Mouse (Mus musculus) ZHBTc4 (cell line): ENCODE measurements around the gene Hmga1.
A peak's percentile ranks its signal among the peaks of the same experiment; 100 is the strongest.

Experiments used
- DNase-seq: peaks from one replicate; pipeline ENCODE4 v3.0.0-alpha.2; 2011; ENCODE audit warnings: low read depth, low spot score

The Hmga1 gene

DNA sequence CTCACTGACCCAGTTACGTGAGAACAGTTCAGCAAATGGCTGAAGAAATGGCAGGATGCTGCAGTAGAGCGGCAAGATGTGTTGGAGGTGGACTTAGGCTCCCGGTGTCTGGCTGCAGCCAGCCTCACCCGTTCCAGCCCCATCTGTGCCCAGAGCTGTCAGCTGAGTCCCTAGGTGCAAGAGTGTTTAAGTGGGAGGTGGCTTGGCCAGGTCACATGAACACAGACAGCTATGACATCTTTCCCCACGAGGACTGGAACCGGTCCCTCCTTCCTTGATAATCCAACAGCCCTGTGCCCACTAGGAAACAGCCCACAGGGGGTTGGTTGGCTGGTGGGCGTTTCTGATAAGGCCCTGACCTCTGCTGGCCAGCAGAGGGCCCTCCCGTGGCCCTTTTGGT is 28.3 kb upstream of the Hmga1 start:
- DNase-seq = no peak

DNA sequence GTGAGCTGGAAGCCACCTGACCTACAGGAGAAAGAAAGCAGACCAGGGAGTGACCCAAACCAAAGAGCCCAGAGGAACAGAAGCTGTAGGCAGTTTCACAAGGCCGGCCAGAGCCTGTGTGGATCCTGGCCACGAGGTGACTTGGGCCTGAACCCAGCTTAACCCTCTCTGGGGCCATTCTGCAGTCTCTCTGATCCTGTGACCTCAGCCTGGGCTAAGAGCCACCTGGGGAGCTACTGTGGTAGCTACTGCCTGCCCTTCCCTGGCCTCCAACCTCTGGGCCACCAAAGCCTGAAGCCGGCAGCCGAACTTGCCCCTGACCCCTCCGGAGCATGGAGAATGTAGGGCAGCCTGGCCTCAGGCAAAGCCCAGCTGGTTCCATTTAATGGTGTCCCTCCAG is 27.5 kb upstream of the Hmga1 start:
- DNase-seq = no peak

DNA sequence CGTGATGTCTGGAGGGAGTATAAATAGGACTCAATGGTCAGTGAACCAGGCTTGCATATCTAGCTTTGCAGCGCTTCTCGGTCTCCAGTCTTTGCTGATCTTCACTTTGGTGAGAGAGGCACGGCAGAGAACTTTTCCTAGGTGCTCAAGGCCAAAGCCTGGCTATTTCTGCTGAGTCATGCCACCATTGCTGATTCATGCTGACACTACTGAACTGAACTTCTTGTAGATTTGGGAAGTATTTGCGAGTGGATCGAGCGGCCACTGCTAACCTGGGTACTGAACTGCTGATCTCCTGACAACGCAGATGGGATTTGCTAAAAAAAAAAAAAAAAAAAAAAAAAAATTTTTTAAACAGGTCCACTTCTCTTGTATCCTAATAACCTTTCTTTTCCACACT is 24.2 kb upstream of the Hmga1 start:
- DNase-seq = no peak

DNA sequence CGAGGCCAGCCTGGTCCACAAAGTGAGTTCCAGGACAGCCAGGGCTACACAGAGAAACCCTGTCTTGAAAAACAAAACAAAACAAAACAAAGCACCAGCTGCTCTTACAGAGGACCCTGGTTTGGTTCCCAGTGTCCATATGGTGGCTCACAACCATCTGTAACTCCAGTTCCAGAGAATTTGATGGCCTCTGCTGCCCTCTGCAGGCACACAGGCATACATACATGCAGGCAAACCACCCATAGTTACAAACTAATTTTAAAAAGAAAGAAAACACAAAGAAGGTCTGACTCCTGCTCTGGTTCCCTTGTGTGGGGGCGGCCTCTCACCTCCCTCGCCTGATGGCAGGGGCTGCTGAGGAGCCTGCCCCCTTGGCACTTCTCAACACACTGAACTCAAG is 22.9 kb upstream of the Hmga1 start:
- no peak for DNase-seq

DNA sequence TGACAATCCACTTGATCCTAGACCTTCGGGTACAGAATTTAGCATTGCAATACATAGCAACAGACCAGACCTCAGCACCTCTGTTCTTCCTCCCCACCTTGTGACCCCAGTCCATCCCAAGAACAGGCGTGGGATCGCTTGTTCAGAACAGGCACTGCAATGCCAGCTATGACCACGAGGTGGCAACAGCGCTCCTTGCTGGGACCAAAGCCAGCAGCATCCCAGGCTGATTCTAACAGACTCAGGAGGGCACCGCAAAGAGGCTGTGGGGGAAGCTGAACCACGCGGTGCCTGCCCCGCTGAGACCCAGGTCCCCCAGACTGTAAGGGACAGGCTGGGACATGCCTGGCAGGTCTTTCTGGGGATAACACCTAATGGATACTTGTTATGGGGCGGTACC is 21.6 kb upstream of the Hmga1 start:
- DNase-seq = peak; percentile 94

DNA sequence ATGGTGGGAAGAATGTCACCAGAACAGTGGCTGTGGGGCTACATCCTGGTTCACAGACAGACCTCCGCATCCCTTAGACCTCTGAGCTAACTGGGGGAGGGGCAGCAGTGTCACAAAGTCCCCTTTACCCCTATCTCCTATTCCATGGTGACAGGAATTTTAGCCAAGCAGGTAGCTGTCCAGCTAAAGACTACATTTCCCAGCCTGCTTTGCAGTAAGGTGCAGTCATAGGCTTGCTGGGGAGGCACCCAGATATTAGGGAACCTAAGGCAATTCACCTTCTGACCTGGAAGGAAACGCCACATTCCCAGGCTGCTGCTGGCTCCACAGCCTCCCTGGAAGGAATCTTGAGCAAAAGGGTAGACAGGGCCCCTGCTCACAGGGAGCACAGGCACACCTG is 15.0 kb upstream of the Hmga1 start:
- no peak for DNase-seq

DNA sequence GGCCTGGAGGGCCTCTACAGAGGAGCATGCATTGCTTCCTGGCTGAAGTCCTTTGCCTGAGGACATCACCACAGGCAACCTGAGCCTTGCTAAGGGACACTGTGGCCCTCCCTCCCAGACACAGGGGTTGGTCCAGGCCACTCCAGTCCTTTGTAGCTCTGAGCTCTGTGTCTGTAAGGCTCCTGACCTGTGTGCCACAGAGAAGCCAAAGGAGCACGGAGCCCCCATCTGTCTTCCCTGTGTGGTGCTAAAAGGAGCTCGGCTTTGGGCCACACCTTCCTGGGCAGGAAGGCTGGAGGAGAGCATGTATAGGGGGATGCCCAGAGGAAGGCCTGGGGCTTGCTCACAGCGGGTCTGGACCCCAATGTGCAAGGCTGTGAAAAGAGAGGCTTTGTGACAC is 14.3 kb upstream of the Hmga1 start:
- no peak for DNase-seq

DNA sequence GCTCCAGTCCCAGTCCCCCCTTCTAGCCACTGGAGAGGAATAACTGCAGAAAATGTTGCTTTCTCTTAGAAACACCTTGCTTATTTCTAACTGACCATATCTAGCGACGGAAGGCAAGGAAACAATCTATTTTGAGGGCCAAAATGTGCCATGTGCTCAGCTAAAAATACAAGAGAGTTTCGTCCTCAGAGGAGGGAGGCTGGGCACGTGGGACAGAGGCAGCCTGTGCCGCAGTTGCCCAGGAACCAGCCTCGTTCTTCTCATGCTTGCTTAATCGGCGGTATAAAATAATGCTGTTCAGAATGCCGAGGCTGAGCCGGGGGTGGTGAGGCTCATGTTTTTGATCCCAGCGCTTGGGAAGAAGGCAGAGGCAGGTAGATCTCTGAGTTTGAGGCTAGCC is 11.7 kb upstream of the Hmga1 start:
- no peak for DNase-seq

DNA sequence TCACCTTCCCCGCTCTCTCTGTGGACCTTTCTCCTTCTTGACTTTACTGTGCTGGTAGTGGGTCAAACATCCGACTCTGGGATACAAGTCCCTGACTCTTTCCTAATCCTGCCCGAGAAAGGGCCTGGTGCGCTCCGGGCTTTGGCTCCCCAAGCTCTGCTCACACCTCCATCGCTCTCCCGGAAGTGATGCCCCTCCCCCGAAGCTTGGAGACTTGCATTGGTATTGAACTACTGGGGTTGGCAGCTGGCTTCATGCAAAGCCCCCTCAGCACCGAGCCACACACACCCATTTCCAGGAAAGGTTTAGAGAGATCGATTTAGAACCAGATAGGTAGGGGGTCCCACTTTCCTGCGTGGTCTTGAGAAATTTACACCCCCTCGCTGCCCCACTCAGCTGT is 10.3 kb upstream of the Hmga1 start:
- no peak for DNase-seq

DNA sequence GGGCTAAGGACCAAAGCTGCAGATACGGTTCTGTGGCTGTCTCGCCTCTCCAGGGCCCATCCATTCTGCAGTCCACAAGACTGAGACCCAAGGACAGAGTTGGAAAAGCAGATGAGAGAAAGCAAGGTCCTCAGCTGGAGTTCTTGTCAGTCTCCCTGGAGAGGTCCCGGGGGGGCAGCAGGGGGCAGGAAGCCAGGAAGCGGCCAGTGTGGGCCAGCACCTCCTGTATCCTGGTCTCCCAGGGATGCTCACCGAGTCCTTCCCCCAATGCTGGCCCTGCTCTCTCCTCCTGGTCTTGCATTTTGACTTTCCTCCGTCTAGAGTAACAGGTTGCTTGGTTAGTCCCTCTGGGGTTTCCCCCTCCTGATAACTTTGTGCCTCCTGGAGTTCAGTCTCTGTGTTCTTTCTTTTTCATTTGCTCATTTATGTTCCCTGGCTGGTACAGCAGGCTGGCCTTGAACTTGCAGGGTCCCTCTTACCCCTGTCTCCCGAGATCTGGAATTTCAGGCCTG is 9.7 kb upstream of the Hmga1 start:
- no peak for DNase-seq

DNA sequence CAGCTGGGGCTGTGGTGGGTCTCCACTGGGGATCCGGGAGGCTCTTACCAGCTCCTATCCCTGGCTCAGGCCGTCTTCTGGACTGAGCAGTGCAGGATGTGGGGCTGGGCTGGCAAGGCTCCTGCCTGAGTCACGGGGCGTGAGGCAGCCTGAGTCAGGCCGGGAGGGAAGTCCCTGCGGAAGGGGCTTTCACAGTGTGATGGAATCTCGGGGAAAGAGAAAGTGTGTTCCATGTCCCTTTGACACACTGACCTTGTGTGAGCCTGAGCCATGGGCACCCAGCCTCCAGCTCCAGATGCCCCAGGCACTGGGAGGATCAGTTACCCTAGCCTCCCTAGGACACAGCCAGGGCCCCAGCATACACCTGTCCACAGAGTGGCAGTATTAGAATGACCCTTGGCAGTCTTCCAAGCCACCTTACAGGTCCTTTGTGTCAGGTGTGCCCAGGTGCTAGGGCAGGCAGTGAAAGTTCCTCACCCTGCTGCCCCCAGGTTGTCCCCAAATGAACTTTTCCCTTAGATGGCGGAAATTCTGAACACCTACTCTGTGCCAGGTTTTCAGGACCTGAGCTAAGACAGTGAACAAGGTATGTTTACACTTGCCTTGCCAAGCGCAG is 8.9 kb upstream of the Hmga1 start:
- no peak for DNase-seq

DNA sequence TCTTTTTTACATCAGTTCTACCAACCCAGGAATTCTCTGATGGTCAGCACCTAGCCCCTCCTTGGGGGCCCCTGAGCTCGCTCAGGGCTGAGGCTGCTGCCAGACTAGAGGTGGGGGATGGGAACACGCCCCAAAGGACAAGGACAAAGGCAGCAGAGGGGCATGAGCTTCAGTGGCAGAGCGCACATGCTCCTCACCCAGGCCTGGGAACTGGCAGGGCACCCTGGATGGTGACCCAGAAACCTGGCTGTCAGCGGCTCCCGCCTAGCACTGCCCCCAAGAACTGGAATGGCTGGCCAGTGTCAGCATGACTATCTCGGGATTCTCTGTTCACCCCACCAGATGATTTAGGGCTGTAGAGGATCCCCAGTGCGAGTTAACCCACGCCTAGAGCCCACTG is 7.1 kb upstream of the Hmga1 start:
- DNase-seq = no peak

DNA sequence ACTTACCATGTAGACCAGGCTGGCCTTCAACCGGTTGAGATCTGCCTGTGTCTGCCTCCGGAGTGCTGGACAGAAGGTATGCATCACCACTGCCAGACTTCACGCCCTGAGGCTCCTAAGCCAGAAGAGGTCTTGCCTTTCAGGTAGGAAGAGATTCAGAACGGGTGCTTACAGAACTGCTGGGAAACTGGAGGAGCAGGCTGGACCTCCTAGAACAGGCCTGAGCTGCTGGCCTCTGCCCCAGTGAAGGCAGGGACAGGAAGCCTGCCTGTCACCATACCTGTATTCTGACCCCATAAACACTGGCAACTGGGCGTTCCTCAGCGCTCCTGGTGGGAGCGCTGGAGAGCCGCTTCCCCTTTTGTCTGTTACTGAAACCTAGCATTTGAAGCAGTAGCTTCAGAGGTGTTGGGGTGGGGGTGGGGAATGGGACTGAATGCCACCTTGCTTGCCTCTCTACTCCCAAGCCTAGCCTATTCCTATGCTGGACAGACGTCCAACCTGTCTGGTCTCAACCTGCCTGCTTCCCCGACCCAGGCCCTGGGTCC is 4.8 kb upstream of the Hmga1 start:
- DNase-seq = peak; percentile 77

DNA sequence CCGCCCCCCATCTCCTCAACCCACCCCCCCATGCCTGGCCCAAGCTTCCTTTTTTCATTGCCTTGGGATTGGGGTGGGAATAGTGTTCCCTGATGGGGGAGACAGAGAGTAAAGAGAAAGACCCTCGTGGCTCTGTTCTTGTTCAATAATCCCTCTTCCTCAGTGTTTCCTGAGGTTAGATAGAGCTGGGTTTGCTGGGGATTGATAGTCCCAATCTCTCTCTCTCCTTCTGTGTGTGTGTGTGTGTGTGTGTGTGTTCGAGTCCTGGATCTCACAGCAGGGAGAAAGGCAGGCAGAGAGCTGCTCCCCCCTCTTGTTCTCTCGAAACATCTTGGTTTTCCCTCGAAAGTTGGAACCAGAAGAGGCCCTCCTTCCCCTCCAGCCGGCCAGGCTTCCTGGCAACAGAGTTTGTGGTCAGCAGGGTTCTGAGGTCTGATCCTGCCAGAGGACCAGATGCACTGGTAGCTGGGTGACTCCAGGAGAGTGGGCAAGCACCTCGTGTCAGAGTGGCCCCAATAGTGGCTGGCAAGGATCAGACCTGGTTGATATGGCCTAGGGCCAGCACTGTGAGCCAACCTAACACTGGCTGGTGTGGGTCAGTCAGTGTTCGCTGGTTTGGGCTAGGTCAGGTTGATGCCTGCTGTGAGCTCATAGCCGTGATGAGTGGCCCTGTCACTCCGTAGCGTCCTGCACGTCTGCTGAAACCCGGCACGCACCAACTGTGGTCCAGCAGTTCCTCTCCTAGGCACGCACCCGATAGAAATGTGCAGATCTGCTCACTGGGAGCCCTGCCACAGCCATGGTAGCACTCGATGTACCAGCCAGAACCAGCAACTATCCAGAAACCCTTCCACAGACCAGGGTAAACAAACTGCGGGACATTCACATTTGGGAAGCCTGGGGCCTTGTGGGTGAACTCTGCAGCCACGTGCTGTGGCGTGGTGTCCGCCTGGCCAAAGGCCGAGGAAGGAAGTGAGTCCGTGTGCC is 3.8 kb upstream of the Hmga1 start:
- DNase-seq = no peak

DNA sequence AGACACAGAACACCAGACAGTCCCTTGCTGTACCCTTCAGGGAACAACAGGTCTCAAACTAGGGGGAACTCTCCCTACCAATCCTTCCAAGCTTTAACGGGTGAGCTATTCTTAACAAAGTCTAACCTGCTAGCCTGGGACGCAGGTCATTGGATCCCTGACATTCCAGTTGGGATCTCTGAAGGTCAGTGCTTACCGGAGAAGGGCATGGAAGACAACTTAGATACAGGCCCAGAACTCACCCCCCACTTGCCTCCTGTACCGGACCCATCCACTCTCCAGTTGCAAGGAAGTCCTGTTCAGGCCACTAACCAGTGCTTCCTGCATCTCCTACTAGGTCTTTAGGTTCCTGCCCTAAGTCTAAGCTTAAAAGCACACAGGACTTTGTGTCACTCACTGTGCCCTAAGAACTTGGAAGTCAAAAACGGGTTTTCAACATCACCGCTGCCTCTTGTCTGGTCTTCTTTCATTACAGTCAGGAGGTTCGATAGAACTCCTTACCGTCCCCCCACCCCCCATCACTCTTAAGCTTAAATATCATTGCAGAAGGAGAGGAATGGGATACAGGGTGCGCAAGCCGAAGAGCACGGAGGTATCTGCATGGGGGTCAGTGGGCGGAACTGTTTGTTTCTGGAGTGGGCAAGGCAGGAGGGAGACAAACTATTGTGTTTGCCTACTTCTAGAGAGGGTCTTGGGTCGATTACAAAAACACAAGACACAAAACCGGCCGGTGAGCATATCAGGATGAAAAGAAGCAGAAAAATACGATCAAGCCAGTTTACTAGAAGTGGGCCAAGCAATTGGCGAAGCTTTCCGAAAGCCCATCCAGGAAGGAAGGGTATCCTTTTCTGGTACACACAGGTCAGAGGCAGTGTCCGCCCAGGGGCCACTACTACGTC is 2.0 kb upstream of the Hmga1 start:
- DNase-seq = peak; percentile 61

DNA sequence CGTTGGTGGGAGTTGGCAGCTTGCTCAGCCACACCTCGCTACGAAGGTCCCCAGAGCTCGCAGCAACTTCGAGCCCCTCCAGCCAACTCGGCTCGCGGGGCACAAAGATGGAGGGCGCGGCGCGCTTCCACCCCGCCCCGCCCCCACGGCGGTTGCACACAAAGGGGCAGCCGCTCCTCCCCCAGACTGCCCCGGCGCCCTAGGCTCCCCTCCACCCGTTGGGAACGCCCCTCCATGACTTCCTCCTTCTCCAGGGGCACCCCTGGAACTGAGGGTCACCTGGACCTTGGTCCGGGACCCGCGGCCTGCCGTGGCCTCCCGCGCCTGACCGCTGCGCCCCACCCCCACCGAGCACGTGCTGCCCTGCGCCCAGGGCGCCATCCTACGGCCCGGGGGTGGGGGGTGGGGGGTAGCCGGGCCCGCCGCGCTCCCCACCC is 1.2 kb upstream of the Hmga1 start:
- DNase-seq = peak; percentile 93

DNA sequence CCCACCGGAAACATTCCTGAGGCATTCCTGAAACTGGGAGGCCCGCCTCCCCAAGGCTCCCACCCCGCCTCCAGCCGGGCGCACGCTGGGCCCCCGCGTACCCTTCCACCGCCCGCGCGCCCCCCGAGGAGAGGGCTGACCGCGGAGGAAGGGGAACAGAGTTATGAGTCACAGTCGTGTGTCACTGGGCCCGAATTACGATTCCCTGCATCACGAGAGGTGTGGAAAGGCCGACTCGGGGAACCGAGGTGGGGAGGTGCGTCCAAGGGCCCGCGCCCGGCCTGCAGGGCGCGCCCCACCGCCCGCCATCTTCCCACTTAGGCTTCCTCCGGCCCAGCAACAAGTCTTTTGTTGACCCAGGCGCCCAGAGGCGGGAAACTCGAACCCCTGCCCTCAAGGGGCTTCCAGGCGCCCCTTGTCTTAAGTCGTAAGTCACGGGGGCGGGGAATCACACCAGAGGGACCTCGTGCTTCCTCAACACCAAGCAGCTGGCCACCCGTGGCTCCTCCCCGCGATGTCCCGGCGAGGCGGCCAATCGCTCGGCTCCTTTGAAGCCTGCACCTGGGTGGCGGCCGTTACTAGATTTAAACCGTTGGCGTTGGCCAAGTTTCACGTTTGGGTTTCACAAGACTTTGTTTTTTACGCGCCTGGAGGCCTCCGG is 655 bp upstream of the Hmga1 start:
- DNase-seq = peak; percentile 96

DNA sequence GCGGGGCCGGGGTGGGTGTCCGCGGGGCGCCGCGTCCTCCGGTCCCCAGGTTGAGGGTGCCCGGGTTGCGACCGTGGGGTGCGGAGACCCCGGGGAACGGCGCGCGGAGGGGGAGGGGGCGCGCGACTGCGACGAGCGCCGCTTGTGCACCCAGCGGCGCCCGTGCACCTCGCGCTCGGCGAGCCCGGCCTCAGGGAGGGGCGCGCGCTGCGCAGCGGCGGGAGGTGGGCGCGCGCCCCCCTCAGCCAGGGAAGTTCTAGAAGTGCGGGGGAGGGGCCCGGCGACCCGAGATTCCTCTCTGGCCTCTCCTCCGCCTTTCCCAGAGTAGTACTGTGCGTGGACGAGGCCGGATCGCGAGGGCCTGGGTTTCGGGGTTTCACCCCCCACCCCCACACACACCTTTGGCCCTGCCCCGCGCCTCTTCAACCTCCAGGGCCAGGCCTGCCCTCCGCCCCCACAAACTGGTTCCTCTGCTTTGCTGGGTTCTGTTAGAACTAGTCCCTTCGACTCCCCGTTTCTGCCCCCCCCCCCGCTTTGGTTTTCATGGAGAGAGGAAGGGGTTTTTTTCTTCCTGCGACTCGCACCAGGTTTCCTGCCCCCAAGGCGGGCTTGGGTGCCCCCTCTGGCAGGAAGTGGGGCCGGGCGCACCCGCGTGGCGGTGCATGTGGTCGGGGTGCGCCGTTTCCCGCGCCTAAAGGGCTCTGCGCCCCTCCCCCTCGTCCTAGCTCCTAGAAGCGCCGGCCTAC is 1.1 kb downstream of the Hmga1 start:
- peak; percentile 86 for DNase-seq

DNA sequence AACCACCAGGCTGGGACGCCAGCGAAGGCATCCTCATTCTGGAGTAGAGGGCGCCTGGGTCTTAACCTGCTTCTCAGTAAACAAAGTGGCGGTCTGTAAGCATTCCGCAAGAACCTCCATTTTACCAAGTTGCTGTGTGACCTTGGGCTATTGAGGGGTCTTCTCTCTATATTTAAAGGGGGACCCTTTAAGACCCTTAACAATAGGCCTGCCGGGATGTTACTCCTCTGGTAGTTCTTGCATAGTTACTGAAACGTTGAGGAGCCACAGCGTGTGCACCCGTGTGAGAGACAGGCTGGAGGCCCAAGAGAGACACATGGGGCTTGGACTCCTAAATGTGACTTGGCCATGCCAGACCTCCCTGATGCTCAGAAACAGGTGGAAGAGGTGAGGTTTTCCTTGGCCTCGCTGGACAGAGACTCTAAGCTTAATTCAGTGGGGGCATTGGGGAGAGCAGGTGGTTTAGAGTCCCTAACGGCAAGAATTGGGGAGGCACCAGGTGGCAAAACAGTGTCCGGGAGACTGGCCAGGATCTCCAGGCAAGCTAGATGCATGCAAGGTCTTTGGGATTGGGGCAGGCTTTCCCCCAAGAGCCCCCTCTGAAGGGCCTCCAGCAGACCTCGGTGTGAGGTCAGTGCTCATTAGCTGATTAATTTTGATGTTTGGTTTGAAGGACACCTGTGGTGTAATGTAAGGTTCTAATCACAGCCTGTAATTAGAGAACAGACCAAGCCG is 1.8 kb downstream of the Hmga1 start:
- no peak for DNase-seq

DNA sequence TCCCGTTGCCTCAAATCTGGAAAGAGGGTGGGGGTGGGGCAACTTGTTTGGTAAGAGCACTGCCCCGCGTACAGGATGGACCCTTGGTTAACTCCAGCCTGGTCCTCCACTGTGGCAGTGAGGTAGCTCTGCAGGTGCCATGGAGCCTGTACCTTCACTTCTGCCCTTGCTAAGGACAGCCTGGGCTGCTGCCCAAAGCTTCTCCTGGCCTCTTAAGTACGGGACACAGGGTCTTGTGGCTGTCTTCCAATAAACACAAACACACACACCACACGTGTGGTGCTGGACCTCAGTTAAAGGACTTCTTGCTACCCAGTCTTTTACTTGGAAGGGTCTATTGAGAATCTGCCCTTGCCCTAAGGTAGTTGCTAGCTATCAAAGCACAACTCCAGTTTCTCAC is 2.5 kb downstream of the Hmga1 start:
- no peak for DNase-seq
